Mouse (Mus musculus): ENCODE data around the gene Hand2. TPM values are rescaled to one million over a fixed set of nuclear protein-coding genes. Genes with fewer than 3 reads are reported as not detected.

Gene Hand2
- total RNA-seq (2023): not detected

GRCm38 (mm10) chr8:57320851-57321743 is at the start of gene Hand2:
TSS of gene Hand2 (plus strand) at chr8:57320983.

Other genes with a start within 250 kb of the Hand2 start
- not detected for gene Scrg1, start 134.9 kb downstream of the Hand2 start, total RNA-seq (2023)
- gene Sap30, start 166.9 kb downstream of the Hand2 start, total RNA-seq (2023): 3.7 TPM
- gene Hmgb2, start 190.9 kb downstream of the Hand2 start, total RNA-seq (2023): 170 TPM